ENCODE assay signal across 8 mouse cellular contexts in the genomic region with DNA sequence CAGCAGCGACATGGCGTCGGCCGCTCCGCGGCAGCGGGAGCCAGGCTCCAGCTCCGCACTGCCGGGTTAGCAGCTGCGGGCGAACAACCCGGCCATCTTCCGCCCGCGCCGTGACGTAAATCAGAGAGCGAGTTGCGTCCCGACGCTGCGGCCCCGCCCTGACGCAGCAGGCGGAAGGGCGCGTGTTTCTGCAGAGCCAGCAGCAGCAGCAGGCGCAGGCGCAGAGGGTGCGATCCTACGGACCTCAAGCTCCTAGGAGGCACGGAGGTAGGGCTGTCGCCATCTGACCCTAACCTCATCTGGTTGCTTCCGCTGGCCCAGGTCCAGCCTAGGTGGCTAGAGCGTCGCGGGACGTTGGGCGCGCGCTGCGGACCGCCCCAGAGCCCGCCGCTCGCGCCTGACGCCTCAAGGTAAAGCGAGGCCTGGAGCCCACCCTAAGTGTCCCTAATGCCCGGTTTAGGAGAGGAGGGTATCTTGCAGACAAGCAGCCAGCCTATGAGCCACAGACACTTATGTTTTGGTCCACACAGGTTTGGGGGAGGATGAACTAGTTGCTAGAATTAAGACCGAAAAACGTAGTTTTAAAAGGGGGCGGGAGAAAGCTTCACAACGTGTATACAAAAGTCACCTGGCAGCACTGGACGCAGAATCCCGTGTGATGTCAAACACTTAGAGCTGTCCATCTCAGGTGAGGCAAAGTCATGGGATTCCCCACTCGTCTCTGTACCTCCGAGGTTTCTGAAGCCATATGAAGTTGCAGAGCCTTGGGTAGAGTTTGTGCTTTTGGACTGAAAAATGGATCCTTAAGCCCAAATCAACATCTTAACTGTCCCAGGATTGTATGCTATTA. TPM values are rescaled to one million over a fixed set of nuclear protein-coding genes. Genes with fewer than 3 reads are reported as not detected.
A peak's percentile ranks its signal among the peaks of the same experiment; 100 is the strongest.
DNase-seq lines count a peak whose midpoint lies in the region; ATAC-seq lines count a peak whose summit lies in the region.

TSS of gene Gak (minus strand) at position 122 of the 850 bp plus-strand sequence.
TSS of gene Tmem175 (plus strand) at position 137 of the 850 bp plus-strand sequence.

- peaks cover 4 to 17% of the 10 kb centered on the region in 2 experiments; a peak in 3 of 4 replicates for H3K4me1 ChIP-seq in heart, embryonic 14.5 days (ENCODE audit: control insufficient read depth in 2 of 2, insufficient read depth in 2 of 2, low read length in 2 of 2)
- H3K4me1 ChIP-seq in liver, embryonic 13.5 days (replicated peaks) = peaks cover 52% of the 10 kb centered on the region
- peaks cover 14% of the 10 kb centered on the region for H3K4me1 ChIP-seq in stomach, embryonic 16.5 days (ENCODE audit: control insufficient read depth, insufficient read depth, low read length)

- WGBS in heart, embryonic 14.5 days = under 1% methylated on average over 58 of the region's 58 CpGs
- under 1% methylated on average over 58 of the region's 58 CpGs for WGBS in liver, embryonic 13.5 days (ENCODE audit: insufficient replicate concordance)
- under 1% methylated on average over 58 of the region's 58 CpGs for WGBS in stomach, embryonic 16.5 days

- H3K27ac ChIP-seq in heart, embryonic 14.5 days (replicated peaks in 1 of 2; ENCODE audit: control insufficient read depth in 1 of 2, insufficient read depth in 1 of 2, low read depth in 2 of 2, low read length in 2 of 2) = peak within 1 kb of the TSS; percentile 68 to 89
- peak within 1 kb of the TSS; percentile 89 for H3K27ac ChIP-seq in liver, embryonic 13.5 days
- peak within 1 kb of the TSS; percentile 85 for H3K27ac ChIP-seq in stomach, embryonic 16.5 days (ENCODE audit: low read length)

- peak within 1 kb of the TSS; percentile 95 for H3K4me2 ChIP-seq in heart, embryonic 14.5 days (ENCODE audit: low read length)
- peak within 1 kb of the TSS; percentile 80 for H3K4me2 ChIP-seq in liver, embryonic 13.5 days
- peak within 1 kb of the TSS; percentile 88 for H3K4me2 ChIP-seq in stomach, embryonic 16.5 days (ENCODE audit: low read depth, low read length)

- 0 out of 2 replicates have a peak, but pooled peaks cover 2% of the 10 kb centered on the region for H3K36me3 ChIP-seq in heart, embryonic 14.5 days (ENCODE audit: control insufficient read depth, insufficient read depth, low read length)
- H3K36me3 ChIP-seq in liver, embryonic 13.5 days = peaks cover 3% of the 10 kb centered on the region; the same call in 1 of the 2 replicates
- no peaks in the 10 kb centered on the region for H3K36me3 ChIP-seq in stomach, embryonic 16.5 days (ENCODE audit: control insufficient read depth, insufficient read depth, low read length)

- peak; percentile 95 for ATAC-seq in CD4-positive, CD25-positive, alpha-beta regulatory T cell, adult 4 months
- peak; percentile 94 for ATAC-seq in heart, embryonic 14.5 days (ENCODE audit: insufficient number of reproducible peaks, insufficient read depth, low FRiP score, low read depth)
- peak; percentile 95 for ATAC-seq in liver, embryonic 13.5 days (ENCODE audit: low read depth)
- peak; percentile 96 for ATAC-seq in stomach, embryonic 16.5 days (ENCODE audit: insufficient read depth, low FRiP score)

- H3K4me3 ChIP-seq in heart, embryonic 14.5 days (ENCODE audit: control insufficient read depth in 1 of 2, insufficient read depth in 1 of 2, low read depth in 1 of 2, low read length in 2 of 2) = peak within 1 kb of the TSS; percentile 72 to 93
- peak within 1 kb of the TSS; percentile 91 for H3K4me3 ChIP-seq in liver, embryonic 13.5 days (replicated peaks)
- peak within 1 kb of the TSS; percentile 92 for H3K4me3 ChIP-seq in stomach, embryonic 16.5 days (replicated peaks; ENCODE audit: low read length)

- no peaks in the 10 kb centered on the region for H3K9me3 ChIP-seq in heart, embryonic 14.5 days (ENCODE audit: control insufficient read depth, low read length)
- no peaks in the 10 kb centered on the region for H3K9me3 ChIP-seq in liver, embryonic 13.5 days (replicated peaks)
- no peaks in the 10 kb centered on the region for H3K9me3 ChIP-seq in stomach, embryonic 16.5 days (replicated peaks; ENCODE audit: control insufficient read depth, low read length)

- H3K27me3 ChIP-seq in heart, embryonic 14.5 days (ENCODE audit: control insufficient read depth, insufficient read depth, low read length) = no peaks in the 10 kb centered on the region
- H3K27me3 ChIP-seq in liver, embryonic 13.5 days = no peaks in the 10 kb centered on the region
- no peaks in the 10 kb centered on the region for H3K27me3 ChIP-seq in stomach, embryonic 16.5 days (ENCODE audit: control insufficient read depth, insufficient read depth, low read length)

- H3K9ac ChIP-seq in heart, embryonic 14.5 days (ENCODE audit: low read length) = peak within 1 kb of the TSS; percentile 96
- peak within 1 kb of the TSS; percentile 93 for H3K9ac ChIP-seq in liver, embryonic 13.5 days
- peak within 1 kb of the TSS; percentile 90 for H3K9ac ChIP-seq in stomach, embryonic 16.5 days (ENCODE audit: low read length)

- DNase-seq in c-Kit-negative CD71-positive TER-119-positive erythroid progenitor cells, embryonic 14.5 days (ENCODE audit: low read depth, low spot score) = peak; percentile 87
- DNase-seq in fibroblast of lung, adult 2 months (ENCODE audit: low read depth) = peak; percentile 80
- DNase-seq in kidney, postnatal 14 days = peak; percentile 96
- peak; percentile 89 for DNase-seq in liver, embryonic 13.5 days
- peak; percentile 93 for DNase-seq in neural tube, embryonic 10.5 days (ENCODE audit: extremely low spot score, low spot score)

RNA-seq across cellular contexts. Expression of gene Gak, which starts in this region (rescaled TPM):
- polyA plus RNA-seq in CD4-positive, CD25-positive, alpha-beta regulatory T cell, adult 4 months (2017; shearing (Covaris generic)) = 100 to 1,000 TPM in 1 of 2 experiments, 10 to 100 TPM in 1; 65.0 to 101 TPM
- polyA plus RNA-seq in heart, embryonic 14.5 days (2014; fragmentation: Nextera tagmentation; extraction: Ambion mirVana) = 25.9 and 26.8 TPM in 2 replicates
- polyA plus RNA-seq in liver, embryonic 13.5 days (2015; fragmentation: Nextera tagmentation; extraction: Ambion mirVana) = 23.1 and 33.3 TPM in 2 replicates
- 62.9 and 67.9 TPM in 2 replicates for polyA plus RNA-seq in stomach, embryonic 16.5 days (2015; fragmentation: Nextera tagmentation; extraction: Ambion mirVana)

RNA-seq across cellular contexts. Expression of gene Tmem175, which starts in this region (rescaled TPM):
- polyA plus RNA-seq in CD4-positive, CD25-positive, alpha-beta regulatory T cell, adult 4 months (2017; shearing (Covaris generic)) = 10 to 100 TPM; 38.6 to 56.7 TPM
- 22.1 and 22.2 TPM in 2 replicates for polyA plus RNA-seq in heart, embryonic 14.5 days (2014; fragmentation: Nextera tagmentation; extraction: Ambion mirVana)
- 12.9 and 13.9 TPM in 2 replicates for polyA plus RNA-seq in liver, embryonic 13.5 days (2015; fragmentation: Nextera tagmentation; extraction: Ambion mirVana)
- polyA plus RNA-seq in stomach, embryonic 16.5 days (2015; fragmentation: Nextera tagmentation; extraction: Ambion mirVana) = 27.1 and 27.7 TPM in 2 replicates

Comparison
In these comparisons a context has a peak if more than half of its experiments do, and no peak if none do; other contexts are left out.
1. Peak in every context shown above with its lines: DNase-seq, ATAC-seq, H3K4me3 ChIP-seq and H3K27ac ChIP-seq.